Mouse (Mus musculus) embryo, embryonic 9.5 days (tissue): ENCODE measurements around the gene Dpp3.
A peak's percentile ranks its signal among the peaks of the same experiment; 100 is the strongest.
"Not testable (repeated sequence)": the region's sequence is repeated elsewhere in the genome, so short reads cannot be mapped to it uniquely, and the experiment has no call there.

Source experiments
- DNase-seq: peaks from one replicate; pipeline ENCODE4 v3.0.0-alpha.2; 2017; ENCODE audit errors: extremely low spot score

Gene Dpp3

GRCm38 (mm10) chr19:4896780-4897520 lies 31.1 kb downstream of the Dpp3 start:
- no peak for DNase-seq

- DNase-seq: no peak
Observed at GRCm38 (mm10) chr19:4891798-4892197, 36.3 kb downstream of the Dpp3 start.

GRCm38 (mm10) chr19:4889791-4890190 lies 38.3 kb downstream of the Dpp3 start:
- no peak for DNase-seq

GRCm38 (mm10) chr19:4883961-4884360 lies 44.1 kb downstream of the Dpp3 start:
- no peak for DNase-seq

- DNase-seq: no peak
Observed at GRCm38 (mm10) chr19:4879324-4879703, 48.8 kb downstream of the Dpp3 start.

- peak; percentile 98 for DNase-seq
Observed at GRCm38 (mm10) chr19:4878405-4879323, 49.4 kb downstream of the Dpp3 start, which contains the start of gene Zdhhc24. TSS of gene Zdhhc24 (plus strand) at chr19:4878668.

GRCm38 (mm10) chr19:4877785-4878184 lies 50.3 kb downstream of the Dpp3 start, which contains the start of gene Actn3:
TSS of gene Actn3 (minus strand) at chr19:4877909.
- DNase-seq: no peak

- DNase-seq: no peak
Observed at GRCm38 (mm10) chr19:4876755-4877154, 51.3 kb downstream of the Dpp3 start.

GRCm38 (mm10) chr19:4876241-4876640 lies 51.8 kb downstream of the Dpp3 start:
- no peak for DNase-seq

GRCm38 (mm10) chr19:4874613-4875012 lies 53.5 kb downstream of the Dpp3 start:
- not testable (repeated sequence) for DNase-seq

- DNase-seq: peak; percentile 17
Observed at GRCm38 (mm10) chr19:4865147-4865546, 62.9 kb downstream of the Dpp3 start.

GRCm38 (mm10) chr19:4863048-4863447 lies 65.0 kb downstream of the Dpp3 start:
- no peak for DNase-seq

- no peak for DNase-seq
Observed at GRCm38 (mm10) chr19:4859081-4859480, 69.0 kb downstream of the Dpp3 start.
